Mouse (Mus musculus) brain, embryonic 14.5 days (tissue): ENCODE data around the gene Prkcsh. TPM values are rescaled to one million over a fixed set of nuclear protein-coding genes. Genes with fewer than 3 reads are reported as not detected.

Experiments used
- DNase-seq: peaks from one replicate; pipeline ENCODE4 v3.0.0-alpha.2; 2011; ENCODE audit warnings: low read depth
- CTCF ChIP-seq: fragments of 200-500 bp; IDR thresholded peaks from 2 replicates; pipeline ENCODE4 v1.5.1; 2012; ENCODE audit warnings: inconsistent platforms, mild to moderate bottlenecking, moderate library complexity, borderline replicate concordance; ENCODE audit not compliant: insufficient read depth, insufficient read length; ENCODE audit errors: extremely low read depth
- POLR2A ChIP-seq: fragments of 200-500 bp; IDR thresholded peaks from 2 replicates; pipeline ENCODE4 v1.6.1; 2012; ENCODE audit warnings: mild to moderate bottlenecking, inconsistent platforms, borderline replicate concordance; ENCODE audit not compliant: poor library complexity, insufficient read depth, insufficient read length, severe bottlenecking; ENCODE audit errors: extremely low read depth
- polyA plus RNA-seq: library from polyadenylated mRNA; depleted of rRNA; stranded (reverse); fragments of >200 nt; gene quantifications from 2 replicates; pipeline ENCODE4 v1.2.3, GENCODE M21; 2012

Prkcsh gene
- polyA plus RNA-seq, 1 experiment = 126 TPM

GRCm38 (mm10) chr9:21988421-21989101 is 14.0 kb upstream of the Prkcsh start:
- no peak for TF ChIP-seq POLR2A
- no peak for TF ChIP-seq CTCF
- no peak for DNase-seq

DNA sequence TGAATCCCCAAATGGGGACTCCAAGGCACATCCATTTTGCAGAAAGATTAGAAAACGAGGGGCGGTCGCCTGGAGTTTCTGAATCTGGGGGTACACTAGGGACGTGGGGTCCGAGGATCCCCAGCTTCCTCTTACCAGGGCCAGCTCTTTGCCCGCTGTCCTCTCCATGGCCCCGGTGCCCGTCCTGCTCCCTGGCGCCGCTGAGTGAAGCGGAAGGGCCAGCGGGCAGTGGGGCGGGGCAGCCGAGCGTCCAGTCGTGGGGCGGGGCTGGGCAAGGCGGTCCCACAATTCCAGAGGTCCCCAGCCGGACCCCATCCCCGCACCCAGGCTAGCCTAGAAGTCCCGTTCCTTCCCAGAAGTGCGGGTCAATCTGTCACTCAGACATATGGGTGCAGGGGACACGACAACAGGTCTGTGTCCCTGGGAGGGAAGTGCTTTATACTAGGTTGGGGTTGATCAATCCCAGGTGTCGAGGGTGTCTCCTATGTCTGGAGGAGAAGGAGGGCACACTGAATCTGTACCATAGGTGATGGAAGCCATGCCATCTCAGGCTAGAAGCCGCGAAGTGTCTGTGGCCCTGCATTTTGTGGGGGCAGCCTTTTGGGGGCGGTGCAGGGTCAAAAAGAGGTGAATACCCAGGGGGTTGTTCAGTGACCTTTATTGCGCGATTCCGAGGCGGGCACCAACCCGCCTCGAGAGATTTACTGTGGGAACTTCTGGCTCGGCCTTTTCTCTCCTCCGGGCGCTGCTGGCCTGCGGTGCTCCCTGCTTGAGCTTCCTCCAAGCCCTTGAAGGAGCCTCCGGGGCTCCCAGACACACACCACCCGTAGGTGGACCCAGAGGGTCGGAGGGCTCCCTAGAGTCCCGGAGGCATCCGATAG is 13.1 kb upstream of the Prkcsh start, which contains the start of gene Rgl3:
Gene Rgl3 (minus strand): TSS at position 217 of the 881 bp plus-strand sequence.
- no peak for DNase-seq
- no peak for TF ChIP-seq POLR2A
- TF ChIP-seq CTCF = no peak

DNA sequence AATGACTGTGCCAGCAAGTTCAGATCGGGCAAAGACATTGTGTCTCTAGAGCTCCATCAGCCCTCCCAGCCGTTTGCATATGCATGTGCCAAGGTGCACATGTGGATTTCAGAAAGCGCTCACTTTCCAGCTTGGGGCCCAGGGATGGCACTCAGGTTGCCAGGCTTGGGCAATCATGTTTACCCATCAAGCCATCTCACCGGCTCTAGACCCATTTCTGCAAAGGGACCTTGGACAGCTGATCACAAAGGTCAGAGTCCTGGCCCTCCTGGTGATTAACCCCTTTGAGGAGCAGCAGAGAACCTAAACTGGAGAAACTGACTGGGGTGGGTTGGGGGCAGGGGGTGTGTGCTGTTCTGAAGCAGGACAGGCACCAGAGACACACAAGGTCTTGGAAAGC is 10.4 kb upstream of the Prkcsh start:
- no peak for TF ChIP-seq CTCF
- TF ChIP-seq POLR2A = no peak
- no peak for DNase-seq

GRCm38 (mm10) chr9:21996178-21996867 is 6.3 kb upstream of the Prkcsh start:
- no peak for DNase-seq
- TF ChIP-seq POLR2A = no peak
- no peak for TF ChIP-seq CTCF

DNA sequence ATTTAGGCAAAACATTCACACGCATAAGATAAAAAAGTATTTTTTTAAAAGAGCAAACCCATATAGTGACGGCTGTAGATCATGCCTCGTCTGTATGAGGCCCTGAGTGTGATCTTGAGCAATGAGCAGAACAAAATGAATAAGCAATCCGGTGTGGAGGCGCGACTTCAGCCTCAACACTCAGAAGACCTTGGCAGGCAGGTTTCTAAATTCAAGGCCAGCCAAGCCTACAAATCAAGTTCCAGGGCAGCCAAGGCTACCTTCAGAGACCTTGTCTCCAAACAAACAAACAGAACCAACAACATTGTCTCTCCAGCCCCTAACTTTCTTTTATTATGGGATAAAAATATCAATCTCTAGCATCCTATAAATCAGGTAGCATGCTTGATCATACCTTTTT is 2.3 kb upstream of the Prkcsh start:
- TF ChIP-seq CTCF (no peak), POLR2A (no peak)
- DNase-seq = no peak

DNA sequence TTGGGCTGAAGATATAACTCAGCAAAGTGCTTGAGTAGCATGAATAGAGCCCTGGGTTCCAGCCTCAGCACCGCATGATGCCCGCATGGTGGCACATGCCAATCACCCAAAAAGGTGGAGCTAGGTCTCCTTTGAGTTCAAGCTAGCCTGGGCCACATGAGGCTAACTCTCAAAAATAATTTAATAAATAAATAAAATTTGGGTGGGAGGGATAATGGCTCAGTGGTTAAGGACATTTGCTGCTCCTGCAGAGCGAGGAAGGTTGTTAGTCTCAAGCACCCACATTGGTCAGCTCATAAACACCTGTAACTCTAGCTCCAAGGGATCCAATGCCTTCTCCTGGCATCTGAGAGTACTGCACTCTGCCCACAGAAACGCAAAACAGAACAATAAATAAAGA is 973 bp upstream of the Prkcsh start:
- no peak for TF ChIP-seq POLR2A
- no peak for TF ChIP-seq CTCF
- no peak for DNase-seq

DNA sequence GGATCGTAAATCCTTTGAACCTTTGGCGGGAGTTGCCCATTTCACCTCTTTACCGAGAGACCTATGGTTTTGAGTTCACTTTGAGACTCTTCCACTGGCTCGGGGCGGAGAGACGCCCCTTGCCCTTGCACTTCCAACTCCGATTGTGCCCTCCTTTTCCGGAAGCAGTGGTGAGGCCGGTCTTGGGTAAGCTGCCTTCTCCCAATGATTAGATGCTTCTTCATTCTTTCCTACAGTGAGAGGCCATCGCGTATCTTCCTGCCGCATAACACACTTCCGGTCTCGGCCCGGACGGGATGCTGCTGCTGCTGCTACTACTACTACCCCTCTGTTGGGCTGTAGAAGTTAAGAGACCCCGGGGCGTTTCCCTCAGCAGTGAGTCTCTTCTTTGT is 553 bp downstream of the Prkcsh start:
- TF ChIP-seq CTCF (no peak), POLR2A (no peak)
- no peak for DNase-seq

- no peak for DNase-seq
- no peak for TF ChIP-seq CTCF
- no peak for TF ChIP-seq POLR2A
These were observed 1.9 kb downstream of the Prkcsh start for GRCm38 (mm10) chr9:22004546-22004945.

GRCm38 (mm10) chr9:22011055-22011454 is 8.4 kb downstream of the Prkcsh start:
- TF ChIP-seq CTCF (no peak), POLR2A (no peak)
- no peak for DNase-seq

DNA sequence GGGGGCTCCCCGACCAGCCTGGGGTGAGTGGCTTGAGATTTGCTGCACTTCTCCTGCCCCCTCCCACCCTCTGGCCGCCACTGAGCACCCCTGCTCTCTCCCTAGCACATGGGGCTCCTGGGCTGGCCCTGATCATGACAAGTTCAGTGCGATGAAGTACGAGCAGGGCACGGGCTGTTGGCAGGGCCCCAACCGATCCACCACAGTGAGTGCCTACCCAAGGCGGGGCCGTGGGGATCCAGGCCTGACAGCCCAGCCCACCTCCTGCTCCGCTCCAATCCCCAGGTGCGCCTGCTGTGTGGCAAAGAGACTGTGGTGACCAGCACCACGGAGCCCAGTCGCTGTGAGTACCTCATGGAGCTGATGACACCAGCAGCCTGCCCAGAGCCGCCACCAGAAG is 10.1 kb downstream of the Prkcsh start:
- DNase-seq = no peak
- no peak for TF ChIP-seq POLR2A
- TF ChIP-seq CTCF = no peak

- no peak for DNase-seq
- no peak for TF ChIP-seq POLR2A
These were observed 13.6 kb downstream of the Prkcsh start for GRCm38 (mm10) chr9:22016245-22016644.
